Mouse (Mus musculus): ENCODE results near the gene Pemt.

DNA sequence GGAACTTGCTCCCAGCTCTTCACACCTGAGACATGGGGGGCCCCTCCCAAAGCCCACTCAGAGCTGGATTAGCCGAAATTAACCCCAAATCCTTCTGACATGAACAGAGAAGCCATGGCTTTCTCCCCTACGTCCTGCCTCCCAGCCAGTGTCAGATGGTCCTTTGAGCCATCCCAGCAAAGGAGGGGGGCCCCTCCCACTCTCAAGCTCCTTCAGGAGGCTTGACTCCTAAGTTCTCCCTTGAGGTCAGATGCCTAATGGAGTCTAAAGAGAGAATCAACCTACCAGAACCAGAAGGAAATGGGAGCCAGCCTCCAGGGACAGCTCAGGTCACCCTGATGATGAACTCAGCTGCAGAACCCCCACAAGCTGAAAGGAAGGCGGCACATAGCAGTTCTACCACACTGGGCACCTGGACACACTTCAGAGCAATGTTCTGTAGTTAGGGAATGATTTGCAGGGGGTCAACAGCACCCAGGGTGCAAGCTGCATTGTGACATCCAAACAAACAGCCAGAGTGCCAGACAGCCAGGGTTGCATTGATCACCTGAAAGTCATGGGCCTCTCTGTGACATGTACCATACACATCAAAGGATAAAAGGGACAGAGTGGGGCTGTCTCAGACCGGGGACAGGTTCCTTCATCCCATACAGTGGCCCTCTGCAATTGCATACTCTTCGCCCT, 9.6 kb downstream of the Pemt start:
- no peak for TF ChIP-seq POLR2A (IDR thresholded peaks at IDR 0.05; ENCODE audit: control insufficient read depth, low read depth, low read length)
- TF ChIP-seq CTCF (IDR thresholded peaks at IDR 0.05; ENCODE audit: control insufficient read depth, insufficient read depth, insufficient replicate concordance, low read depth, low read length) = no peak

All from testis, adult 2 months (tissue).